Mouse (Mus musculus) hindbrain, embryonic 14.5 days (tissue): ENCODE data around the gene Mfsd11. TPM values are rescaled to one million over a fixed set of nuclear protein-coding genes. Genes with fewer than 3 reads are reported as not detected.
"Not testable (repeated sequence)": the region's sequence is repeated elsewhere in the genome, so short reads cannot be mapped to it uniquely, and the experiment has no call there.

ENCODE experiments used
- ATAC-seq: fragments of 200-750 bp; cut with Nextera tagmentation; 2 replicates; pipeline ENCODE4 v1.8.0; 2017; ENCODE audit warnings: moderate number of reproducible peaks, mild to moderate bottlenecking, moderate TSS enrichment, moderate library complexity; ENCODE audit not compliant: low FRiP score
- DNase-seq: peaks from one replicate; pipeline ENCODE4 v3.0.0-alpha.2; 2015; ENCODE audit warnings: low spot score
- H3K27ac ChIP-seq: fragments of 300-500 bp; sonication (generic); 2 replicates; pipeline ENCODE4 v1.5.1; 2014; ENCODE audit warnings: mild to moderate bottlenecking, moderate library complexity
- H3K27me3 ChIP-seq: fragments of 300-500 bp; sonication (generic); 2 replicates; pipeline ENCODE4 v1.6.1; 2014; ENCODE audit warnings: mild to moderate bottlenecking, low read length, mixed read lengths; ENCODE audit not compliant: control insufficient read depth, insufficient read depth
- H3K36me3 ChIP-seq: fragments of 300-500 bp; sonication (generic); replicated peaks from 2 replicates; pipeline ENCODE4 v1.6.1; 2014; ENCODE audit not compliant: control insufficient read depth, insufficient read depth
- H3K4me1 ChIP-seq: fragments of 300-500 bp; sonication (generic); replicated peaks from 2 replicates; pipeline ENCODE4 v1.6.1; 2014; ENCODE audit warnings: antibody characterized with exemption, low read length, mixed read lengths; ENCODE audit not compliant: control insufficient read depth, insufficient read depth
- H3K4me2 ChIP-seq: fragments of 300-500 bp; sonication (generic); replicated peaks from 2 replicates; pipeline ENCODE4 v1.6.1; 2014; ENCODE audit warnings: mild to moderate bottlenecking, moderate library complexity
- H3K4me3 ChIP-seq: fragments of 300-500 bp; sonication (generic); replicated peaks from 2 replicates; pipeline ENCODE4 v1.5.1; 2014; ENCODE audit warnings: mild to moderate bottlenecking, low read length
- H3K9ac ChIP-seq: fragments of 300-500 bp; sonication (generic); 2 replicates; pipeline ENCODE4 v1.6.1; 2014
- H3K9me3 ChIP-seq: fragments of 300-500 bp; sonication (generic); 2 replicates; pipeline ENCODE4 v1.6.1; 2016; ENCODE audit warnings: low read length; ENCODE audit not compliant: control insufficient read depth
- WGBS: fragments of 180-500 bp; shearing (Covaris S2); extraction: QIAGEN DNeasy Blood & Tissue Kit; methylation state at CpG from one replicate; pipeline ENCODE4 v1.1.7; 2014; 5-methylcytosine and 5-hydroxymethylcytosine counted together
- polyA plus RNA-seq: library from polyadenylated mRNA; unstranded; fragments of >200 nt; fragmentation: Nextera tagmentation; extraction: Ambion mirVana; gene quantifications from 2 replicates; pipeline ENCODE4 v1.2.1, GENCODE M21; 2014

Gene Mfsd11
- polyA plus RNA-seq, 1 experiment from 2014 or later, result 54.4 TPM

- 0 out of 2 replicates have a peak overlapping the region, but pooled peaks have one; percentile 7 for H3K9ac ChIP-seq
- WGBS, result 4% methylated on average over 28 of the region's 28 CpGs
- H3K4me2 ChIP-seq, result peak overlapping the region; percentile 45
- H3K27me3 ChIP-seq, result no peaks in the 10 kb centered on the region
- H3K4me3 ChIP-seq, result peak overlapping the region; percentile 13
- DNase-seq (peak; percentile 97), ATAC-seq (peak; percentile 57; the same call in 1 of the 2 replicates)
- H3K9me3 ChIP-seq, result no peaks in the 10 kb centered on the region
- H3K27ac ChIP-seq, result no peak overlapping the region
- H3K4me1 ChIP-seq, result peaks cover 6% of the 10 kb centered on the region
- no peaks in the 10 kb centered on the region for H3K36me3 ChIP-seq
Observed at GRCm38 (mm10) chr11:116885275-116886151, 33.3 kb downstream of the Mfsd11 start.

GRCm38 (mm10) chr11:116887136-116887535, 34.9 kb downstream of the Mfsd11 start:
- Histone ChIP-seq H3K4me1 (peaks cover 6% of the 10 kb centered on the region), H3K9ac (no peak overlapping the region), H3K9me3 (no peaks in the 10 kb centered on the region), H3K4me2 (no peak overlapping the region), H3K27me3 (no peaks in the 10 kb centered on the region), H3K4me3 (no peak overlapping the region), H3K36me3 (no peaks in the 10 kb centered on the region), H3K27ac (no peak overlapping the region)
- 66% methylated on average over 5 of the region's 5 CpGs for WGBS
- DNase-seq, result no peak
- ATAC-seq, result no peak

GRCm38 (mm10) chr11:116893532-116894442, 41.5 kb downstream of the Mfsd11 start:
- Histone ChIP-seq H3K4me1 (no peaks in the 10 kb centered on the region), H3K4me2 (no peak overlapping the region), H3K9ac (no peak overlapping the region), H3K4me3 (no peak overlapping the region), H3K27me3 (no peaks in the 10 kb centered on the region), H3K27ac (no peak overlapping the region), H3K36me3 (no peaks in the 10 kb centered on the region), H3K9me3 (no peaks in the 10 kb centered on the region)
- ATAC-seq (no peak), DNase-seq (no peak)
- WGBS, result 74% methylated on average over 19 of the region's 19 CpGs

GRCm38 (mm10) chr11:116895402-116895801, 43.2 kb downstream of the Mfsd11 start:
- no peak overlapping the region for H3K4me3 ChIP-seq
- no peak for ATAC-seq
- no peak overlapping the region for H3K4me2 ChIP-seq
- DNase-seq, result no peak
- no peaks in the 10 kb centered on the region for H3K27me3 ChIP-seq
- no peaks in the 10 kb centered on the region for H3K9me3 ChIP-seq
- H3K27ac ChIP-seq, result no peak overlapping the region
- no peaks in the 10 kb centered on the region for H3K36me3 ChIP-seq
- 36% methylated on average over 3 of the region's 3 CpGs for WGBS
- H3K9ac ChIP-seq, result no peak overlapping the region
- H3K4me1 ChIP-seq, result no peaks in the 10 kb centered on the region

- Histone ChIP-seq H3K9me3 (no peaks in the 10 kb centered on the region), H3K4me2 (no peak overlapping the region), H3K4me3 (no peak overlapping the region), H3K27me3 (peaks cover 5% of the 10 kb centered on the region; the same call in 1 of the 2 replicates), H3K36me3 (no peaks in the 10 kb centered on the region), H3K4me1 (no peaks in the 10 kb centered on the region), H3K9ac (no peak overlapping the region), H3K27ac (no peak overlapping the region)
- DNase-seq (no peak), ATAC-seq (no peak)
- WGBS, result 89% methylated on average over 12 of the region's 12 CpGs
Observed at GRCm38 (mm10) chr11:116899247-116899646, 47.0 kb downstream of the Mfsd11 start.

GRCm38 (mm10) chr11:116902588-116902987, 50.3 kb downstream of the Mfsd11 start:
- not testable (repeated sequence) for ATAC-seq, DNase-seq, H3K27ac ChIP-seq, H3K4me2 ChIP-seq, H3K36me3 ChIP-seq, H3K9ac ChIP-seq, H3K9me3 ChIP-seq, H3K4me1 ChIP-seq, H3K4me3 ChIP-seq
- peaks cover 22% of the 10 kb centered on the region for H3K27me3 ChIP-seq
- 85% methylated on average over 10 of the region's 10 CpGs for WGBS

- Histone ChIP-seq H3K4me1 (peaks cover 6% of the 10 kb centered on the region), H3K27me3 (peaks cover 22% of the 10 kb centered on the region), H3K27ac (no peak overlapping the region), H3K4me3 (0 out of 2 replicates have a peak overlapping the region, but pooled peaks have one; percentile 4), H3K9me3 (no peaks in the 10 kb centered on the region), H3K9ac (peak overlapping the region; percentile 39; the same call in 1 of the 2 replicates), H3K4me2 (peak overlapping the region; percentile 38), H3K36me3 (no peaks in the 10 kb centered on the region)
- ATAC-seq (no peak), DNase-seq (no peak)
- 5% methylated on average over 22 of the region's 23 CpGs for WGBS
Observed at GRCm38 (mm10) chr11:116905741-116906456, 53.7 kb downstream of the Mfsd11 start.

GRCm38 (mm10) chr11:116913573-116913972, 61.3 kb downstream of the Mfsd11 start:
- H3K4me3 ChIP-seq, result no peak overlapping the region

More at GRCm38 (mm10) chr11:116913573-116913972, 61.3 kb downstream of the Mfsd11 start:
- H3K36me3 ChIP-seq, result no peaks in the 10 kb centered on the region
- no peaks in the 10 kb centered on the region for H3K9me3 ChIP-seq
- ATAC-seq (no peak), DNase-seq (no peak)
- peaks cover 9% of the 10 kb centered on the region for H3K4me1 ChIP-seq
- peak overlapping the region; percentile 23 for H3K27ac ChIP-seq
- H3K9ac ChIP-seq, result no peak overlapping the region
- H3K27me3 ChIP-seq, result 0 out of 2 replicates have a peak, but pooled peaks cover 5% of the 10 kb centered on the region
- whole genome bisulfite sequencing, result 38% methylated on average over 16 of the region's 16 CpGs
- no peak overlapping the region; the same call in 1 of the 2 replicates for H3K4me2 ChIP-seq
